Mouse (Mus musculus) heart, postnatal 25 days (tissue): ENCODE data around the gene Eno3. TPM values are rescaled to one million over a fixed set of nuclear protein-coding genes. Genes with fewer than 3 reads are reported as not detected.

Experiments
- DNase-seq: peaks from one replicate; pipeline ENCODE4 v3.0.0; 2022; ENCODE audit warnings: low spot score
- intact Hi-C: fragments of 180-260 bp; cut with DNase I; formaldehyde crosslinking; loops from one replicate; pipeline ENCODE4 v1.15.1; 2025
- microRNA-seq: library from miRNA; unstranded; fragments of <30 nt; microRNA quantifications from one replicate; pipeline ENCODE4 v1.2.0, GENCODE M21; 2022
- total RNA-seq, 2 experiments: library from RNA; stranded (reverse); gene quantifications; 2 replicates each; pipeline ENCODE4 v1.2.3; 2021

The Eno3 gene
- total RNA-seq, 2 experiments from 2014 or later = 2,028 to 2,111 TPM

GRCm38 (mm10) chr11:70700613-70701012 is 43.6 kb downstream of the Eno3 start:
- peak; percentile 69 for DNase-seq
- intact Hi-C loops = no loop called here

- intact Hi-C loops = no loop called here
- no peak for DNase-seq
Observed at GRCm38 (mm10) chr11:70701221-70701955, 44.4 kb downstream of the Eno3 start.

GRCm38 (mm10) chr11:70701984-70702733 is 45.2 kb downstream of the Eno3 start:
- no peak for DNase-seq
- intact Hi-C loops = loop anchor here (2.0 kb wide), 1 partner anchor 55 kb away; the partner anchor contains the start of genes Rnf167 and Slc25a11

DNA sequence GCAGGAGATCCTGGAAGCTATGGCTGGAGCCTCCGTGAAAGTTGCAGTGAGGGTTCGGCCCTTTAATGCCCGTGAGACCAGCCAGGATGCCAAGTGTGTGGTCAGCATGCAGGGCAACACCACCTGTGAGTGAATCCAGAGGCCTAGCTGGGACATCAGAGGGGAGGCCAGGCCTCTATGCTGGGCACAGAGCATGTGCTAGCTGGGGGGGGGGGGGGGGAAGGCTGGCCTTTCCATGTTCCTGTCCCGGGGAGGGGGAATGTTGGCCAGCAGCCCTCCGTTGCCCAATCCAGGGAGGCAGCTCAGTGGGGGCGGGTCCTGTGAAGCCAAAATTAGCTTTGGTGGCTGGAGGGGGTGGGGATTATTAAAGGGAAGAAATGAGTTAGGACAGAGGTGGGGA is 45.8 kb downstream of the Eno3 start:
- peak; percentile 66 for DNase-seq
- intact Hi-C loops = loop anchor here (2.0 kb wide), 1 partner anchor 56 kb away; the partner anchor contains the start of genes Rnf167 and Slc25a11

GRCm38 (mm10) chr11:70706127-70706526 is 49.1 kb downstream of the Eno3 start:
- intact Hi-C loops = no loop called here
- DNase-seq = no peak

GRCm38 (mm10) chr11:70711026-70711425 is 54.0 kb downstream of the Eno3 start:
- DNase-seq = no peak
- intact Hi-C loops = no loop called here

Small RNAs within 50 kb of the gene (microRNA-seq; reads per million reads assigned to microRNA genes)
- 0.83 reads per million for gene Mir6925

Other genes with a start within 250 kb of the Eno3 start
- 10 to 100 TPM; 17.9 to 21.1 TPM for gene Pelp1, start 247.2 kb upstream of the Eno3 start, total RNA-seq
- 10 to 100 TPM in 1 of 2 experiments, 1 to 10 TPM in 1; 9.0 to 11.6 TPM for gene Arrb2, start 224.6 kb upstream of the Eno3 start, total RNA-seq
- 1 to 10 TPM; 7.5 to 8.2 TPM for gene Med11, start 205.3 kb upstream of the Eno3 start, total RNA-seq
- 1 to 10 TPM; 2.3 to 2.7 TPM for gene Zmynd15, start 197.8 kb upstream of the Eno3 start, total RNA-seq
- gene Cxcl16, start 197.2 kb upstream of the Eno3 start, total RNA-seq = 1 to 10 TPM; 8.4 to 9.4 TPM
- gene Tm4sf5, start 152.0 kb upstream of the Eno3 start, total RNA-seq = 1 to 10 TPM in 1 of 2 experiments, under 1 TPM in 1; 0.78 to 1.7 TPM
- not detected for gene Vmo1, start 142.6 kb upstream of the Eno3 start, total RNA-seq
- not detected for gene Gltpd2, start 138.0 kb upstream of the Eno3 start, total RNA-seq
- gene Psmb6, start 131.8 kb upstream of the Eno3 start, total RNA-seq = 100 to 1,000 TPM; 227 to 230 TPM
- not detected for gene Gm40193, start 124.3 kb upstream of the Eno3 start, total RNA-seq
- gene Pld2, start 117.1 kb upstream of the Eno3 start, total RNA-seq = 1 to 10 TPM; 6.5 to 7.4 TPM
- gene Mink1, start 94.3 kb upstream of the Eno3 start, total RNA-seq = 10 to 100 TPM; 43.6 to 46.3 TPM
- not detected for gene 4930544D05Rik, start 41.4 kb upstream of the Eno3 start, total RNA-seq
- gene Chrne, start 38.0 kb upstream of the Eno3 start, total RNA-seq = not detected
- under 1 TPM; 0.36 to 0.42 TPM for gene Gp1ba, start 18.1 kb upstream of the Eno3 start, total RNA-seq
- 10 to 100 TPM; 48.0 to 54.0 TPM for gene Rnf167, start 10.0 kb upstream of the Eno3 start, total RNA-seq
- 100 to 1,000 TPM; 550 to 562 TPM for gene Slc25a11, start 9.7 kb upstream of the Eno3 start, total RNA-seq
- 100 to 1,000 TPM; 290 to 310 TPM for gene Pfn1, start 2.6 kb upstream of the Eno3 start, total RNA-seq
- 10 to 100 TPM; 89.8 to 99.5 TPM for gene Spag7, start 12.2 kb downstream of the Eno3 start, total RNA-seq
- 10 to 100 TPM; 36.3 to 42.1 TPM for gene Camta2, start 30.9 kb downstream of the Eno3 start, total RNA-seq
- gene Inca1, start 43.0 kb downstream of the Eno3 start, total RNA-seq = 1 to 10 TPM; 6.4 to 8.1 TPM
- gene Kif1c, start 43.3 kb downstream of the Eno3 start, total RNA-seq = 100 to 1,000 TPM; 451 to 452 TPM
- 1 to 10 TPM; 7.7 to 7.8 TPM for gene Zfp3, start 107.0 kb downstream of the Eno3 start, total RNA-seq
- gene Scimp, start 155.4 kb downstream of the Eno3 start, total RNA-seq = under 1 TPM; 0.55 to 0.64 TPM
- 10 to 100 TPM; 35.8 to 36.8 TPM for gene Rabep1, start 187.6 kb downstream of the Eno3 start, total RNA-seq